Mouse (Mus musculus): ENCODE measurements around the gene Gm10338.
A peak's percentile ranks its signal among the peaks of the same experiment; 100 is the strongest.
"Not testable (repeated sequence)": the region's sequence is repeated elsewhere in the genome, so short reads cannot be mapped to it uniquely, and the experiment has no call there.

Gm10338 gene

GRCm38 (mm10) chr14:7595492-7595891, at the start of gene Gm10338:
TSS of gene Gm10338 (minus strand) at chr14:7595592.
- DNase-seq, result not testable (repeated sequence)

DNA sequence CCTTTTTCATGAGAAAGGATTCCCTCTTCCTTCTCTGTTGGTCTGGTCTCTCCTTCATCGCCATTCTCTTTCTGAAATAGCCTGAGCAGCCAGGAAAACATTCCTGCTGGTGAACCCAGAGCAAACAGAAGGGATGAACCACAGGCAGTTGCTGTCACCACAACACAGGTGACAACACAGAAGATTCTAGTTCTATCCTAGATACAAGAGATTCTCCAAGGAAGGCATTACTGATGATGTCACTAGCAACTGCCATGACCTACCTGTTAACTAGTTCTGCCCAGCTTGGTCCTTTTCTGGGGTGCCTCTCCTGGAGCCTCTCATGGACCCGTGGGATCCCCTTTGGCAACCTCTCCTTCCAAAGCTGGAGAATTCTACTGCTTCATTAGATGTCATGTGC, 48.5 kb upstream of the Gm10338 start, which contains the start of gene Gm10128:
Gm10128 (minus strand) TSS at position 101 of the 400 bp plus-strand sequence.
- DNase-seq, result not testable (repeated sequence)

DNA sequence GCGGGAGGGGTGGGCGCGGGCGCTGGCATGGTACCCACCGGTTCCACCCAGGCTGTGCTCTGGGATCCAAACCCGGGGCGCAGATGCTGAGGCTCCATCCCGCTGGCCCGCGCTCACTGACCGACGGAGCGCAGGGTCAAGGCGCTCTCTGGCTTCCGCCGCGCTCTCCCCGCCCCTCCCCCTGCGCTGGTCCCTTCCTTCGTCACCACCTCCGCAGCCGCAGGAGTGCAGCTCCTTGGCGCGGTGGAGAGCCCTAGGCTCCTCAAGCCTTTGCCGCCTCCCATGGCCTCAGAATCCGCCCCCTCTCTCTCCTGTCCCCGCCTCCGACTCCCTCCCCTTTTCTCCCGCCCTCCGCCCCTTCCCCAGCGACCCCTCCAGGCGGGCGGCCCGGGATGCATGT, 27.0 kb downstream of the Gm10338 start, which contains the start of gene Gm3558:
Gm3558 (minus strand) TSS at position 185 of the 400 bp plus-strand sequence.
- peak; percentile 5 to 10 for DNase-seq

DNA sequence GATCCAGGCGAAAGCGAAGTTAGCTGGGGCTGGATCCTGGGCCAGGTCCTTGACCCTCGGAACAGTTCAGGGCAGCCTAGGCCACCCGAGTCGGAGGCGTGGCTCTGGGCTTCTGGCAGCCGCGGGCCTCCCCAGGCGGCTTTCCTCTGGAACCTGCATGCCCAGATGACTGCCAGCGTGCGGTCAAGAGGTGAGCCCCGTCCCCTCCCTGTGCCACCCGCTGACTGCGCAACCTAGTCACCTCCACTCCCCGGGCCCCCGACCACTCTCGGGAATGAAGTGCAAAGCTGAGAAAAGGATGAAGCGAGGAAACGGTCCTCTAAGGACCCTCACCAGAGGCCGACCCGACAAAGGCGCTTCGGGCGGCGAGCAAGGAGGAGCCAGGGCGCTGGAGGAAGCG, 27.5 kb downstream of the Gm10338 start:
- peak; percentile 1 to 2 for DNase-seq

GRCm38 (mm10) chr14:7567266-7567665, 28.1 kb downstream of the Gm10338 start:
- DNase-seq, result peak; percentile 6 to 8
